Mouse (Mus musculus) kidney, adult 2 months (tissue): ENCODE data around the gene Sctr.

Experiments used
- CTCF ChIP-seq: fragments of 200-500 bp; conservative IDR thresholded peaks from 2 replicates; pipeline ENCODE4 v1.5.1; 2011; ENCODE audit warnings: low read depth, mild to moderate bottlenecking, control low read depth, low read length, moderate library complexity, mixed read lengths; ENCODE audit not compliant: insufficient read depth, insufficient read length
- POLR2A ChIP-seq: fragments of 200-500 bp; IDR thresholded peaks from one replicate; pipeline ENCODE4 v1.6.1; 2011; ENCODE audit warnings: low read depth, low read length, control low read depth

- no peak for TF ChIP-seq CTCF
- TF ChIP-seq POLR2A, result no peak
These were observed 46.8 kb upstream of the Sctr start for GRCm38 (mm10) chr1:119959920-119960319.
